Mouse (Mus musculus) kidney, postnatal 25 days (tissue): ENCODE data around the gene Rybp.

Experiments
- DNase-seq, 2 experiments: peaks; one replicate each; pipeline ENCODE4 v3.0.0; 2021; ENCODE audit warnings: mixed read lengths in 2 of 2

The Rybp gene

DNA sequence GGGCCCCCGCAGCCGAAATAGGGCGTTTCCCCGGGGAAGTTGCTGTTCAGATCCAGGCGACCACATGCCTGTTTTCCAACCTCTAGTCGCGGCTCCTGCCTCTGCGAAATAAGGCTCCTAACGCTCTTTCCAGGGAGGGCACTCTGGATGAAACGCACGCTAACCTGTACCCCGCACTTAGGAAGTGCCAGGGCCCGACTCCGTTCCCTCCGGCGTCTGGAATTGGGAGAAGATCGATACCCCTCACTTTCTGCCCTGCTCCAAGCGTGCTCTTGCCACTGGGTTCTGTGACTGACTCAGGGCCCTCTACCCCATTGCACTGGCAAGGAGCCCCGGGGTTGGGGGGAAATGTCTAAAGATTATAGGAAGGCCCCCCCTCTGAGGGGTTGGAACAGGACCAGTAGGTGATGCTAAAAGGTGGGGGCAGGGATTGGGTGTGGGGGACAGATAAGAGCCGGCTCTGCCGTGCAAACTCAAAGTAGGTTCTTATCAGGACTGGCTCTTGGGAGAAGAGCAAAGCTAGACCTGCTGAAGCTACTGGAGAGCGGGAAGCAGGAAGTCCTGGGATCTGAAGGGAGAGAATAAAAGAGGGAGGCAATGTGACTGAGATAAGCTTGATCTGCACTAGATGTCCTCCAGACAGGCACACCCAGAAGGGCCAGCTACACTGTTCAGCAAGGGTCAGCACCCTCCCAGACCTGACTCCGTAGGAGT, 888 bp upstream of the Rybp start:
- DNase-seq: peak; percentile 9 to 49

DNA sequence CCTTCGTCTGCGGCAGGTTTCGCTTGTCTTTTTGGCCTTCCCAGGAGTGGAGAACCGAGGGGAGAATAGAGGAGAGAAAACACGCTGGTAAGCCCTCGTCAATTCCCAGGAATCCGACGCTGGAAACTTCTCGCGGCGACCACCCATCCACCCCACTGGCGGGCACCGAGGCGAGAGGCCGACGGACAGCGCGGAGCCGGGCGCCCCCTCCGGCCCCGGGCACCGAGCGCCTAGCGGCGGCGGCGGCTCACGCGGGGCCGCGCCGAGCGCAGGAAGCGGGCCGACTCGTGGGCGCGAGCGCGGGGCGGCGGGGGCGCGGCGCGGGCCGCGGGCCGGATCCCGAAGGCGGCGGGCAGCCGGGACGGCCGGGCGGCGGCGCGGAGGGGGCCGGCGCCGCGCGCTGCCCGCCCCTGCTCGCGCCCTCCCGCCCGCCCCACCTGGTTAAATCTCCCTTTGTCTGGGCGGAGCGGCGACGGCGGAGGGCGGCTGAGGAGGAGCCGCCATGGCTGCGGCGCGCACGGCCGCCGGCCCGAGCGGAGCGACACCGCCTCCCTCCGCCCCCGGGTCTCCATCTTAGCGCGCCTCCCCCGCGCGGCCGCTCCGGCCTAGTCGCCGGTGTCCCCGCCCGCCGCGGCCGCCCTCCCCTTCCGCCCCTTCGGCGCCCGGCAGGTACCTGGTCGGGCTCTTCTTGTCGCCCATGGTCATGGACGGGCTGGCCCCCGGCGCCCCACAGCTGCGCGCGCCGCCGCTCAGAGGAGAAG, 532 bp downstream of the Rybp start:
- DNase-seq: peak; percentile 77 to 92

DNA sequence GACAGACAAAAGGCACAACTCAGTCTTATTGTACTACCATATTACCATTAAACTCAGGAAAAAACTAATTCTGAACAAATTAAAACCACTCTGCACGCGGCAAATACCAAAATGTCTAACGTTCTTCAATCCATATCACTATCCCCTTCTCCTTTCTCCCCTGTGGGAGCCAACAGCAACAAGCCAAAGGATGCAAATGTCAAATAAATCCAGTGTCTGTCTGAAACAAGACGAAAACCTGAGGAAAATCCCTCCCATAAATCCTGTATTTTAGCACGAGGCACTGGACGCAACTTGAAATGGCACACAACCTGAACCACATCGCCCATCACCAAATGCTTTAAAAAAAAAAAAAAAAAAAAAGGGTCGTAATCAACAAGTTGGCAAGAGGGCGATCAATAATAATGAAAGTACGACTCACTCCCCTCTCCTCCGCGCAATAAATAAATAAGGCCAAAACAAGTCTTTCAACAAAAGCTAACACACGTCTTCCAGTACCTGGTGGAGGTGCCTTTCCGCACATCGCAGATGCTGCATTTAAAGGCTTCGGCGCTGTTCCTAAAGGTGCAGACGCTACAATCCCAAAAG, 1.2 kb downstream of the Rybp start:
- no peak for DNase-seq

DNA sequence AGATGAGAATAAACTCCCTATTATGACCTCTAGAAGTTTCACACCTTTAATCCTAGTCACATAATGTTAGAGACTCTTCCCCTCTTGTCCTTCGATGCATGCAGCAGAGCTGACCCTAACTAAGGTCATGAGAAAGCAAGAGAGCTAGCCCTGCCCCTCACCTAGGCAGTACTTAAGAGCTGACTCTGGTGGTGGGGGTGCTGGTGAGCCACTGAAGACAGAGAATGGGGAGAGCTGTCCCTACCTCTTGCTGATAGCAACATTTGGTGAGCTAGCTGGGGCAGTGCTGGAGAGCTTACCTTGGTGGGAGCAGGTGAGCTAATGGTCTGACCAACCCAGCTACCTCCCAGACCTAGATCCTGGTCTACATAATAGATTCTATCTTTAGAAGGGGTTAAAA, 8.4 kb downstream of the Rybp start:
- no peak for DNase-seq

DNA sequence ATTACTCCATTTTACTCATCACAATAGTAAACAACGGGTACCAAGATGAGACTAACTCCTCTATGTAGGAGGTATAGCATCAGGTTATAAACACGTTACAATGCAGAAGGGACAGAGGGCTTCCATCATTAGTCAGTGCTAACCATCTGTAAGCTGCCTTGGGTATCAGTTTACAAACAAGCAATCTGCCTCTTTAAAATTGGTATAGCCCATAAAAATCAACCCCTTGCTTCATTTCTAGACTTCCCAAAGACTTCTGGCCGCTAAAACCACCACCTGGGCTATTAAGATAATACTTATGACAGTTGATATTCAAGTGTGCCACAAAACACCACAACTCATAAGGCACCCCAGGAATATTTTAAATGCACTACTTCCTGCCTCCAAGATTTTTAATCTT, 10.9 kb downstream of the Rybp start:
- DNase-seq: no peak

DNA sequence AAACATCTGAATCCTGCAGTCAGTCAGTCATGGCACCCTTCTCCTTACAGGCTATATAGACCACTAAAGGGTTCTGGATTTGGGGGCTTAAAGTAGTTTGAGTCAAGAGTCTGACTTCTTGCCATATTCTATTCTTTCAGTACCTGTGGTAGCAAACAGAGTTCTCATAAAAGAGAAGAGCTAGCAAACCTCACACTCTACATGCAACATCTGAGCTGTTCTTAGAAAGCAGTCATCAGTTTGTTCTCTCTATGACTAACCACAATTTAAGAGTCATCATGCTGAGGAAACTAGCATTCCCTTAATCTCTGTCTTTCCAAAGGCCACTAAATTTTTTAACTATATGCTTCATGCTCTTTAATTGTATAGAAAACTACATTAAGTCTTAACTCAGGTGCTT, 11.6 kb downstream of the Rybp start:
- no peak for DNase-seq

DNA sequence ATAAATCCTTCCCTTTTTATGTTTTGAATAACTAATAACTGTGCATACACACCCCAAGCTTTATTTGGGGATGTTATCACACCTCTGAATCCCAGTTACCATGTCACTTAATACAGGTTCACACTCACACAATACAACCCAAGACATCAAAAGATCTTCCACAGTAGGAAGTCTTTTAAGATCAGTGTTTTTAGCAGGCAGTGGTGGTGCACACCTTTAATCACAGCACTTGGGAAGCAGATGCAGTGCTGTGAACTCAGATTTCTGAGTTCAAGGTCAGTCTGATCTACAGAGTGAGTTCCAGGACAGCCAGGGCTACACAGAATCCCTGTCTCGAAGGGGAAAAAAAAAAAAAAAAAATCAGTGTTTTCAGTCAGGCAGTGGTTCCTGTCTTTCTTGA, 13.7 kb downstream of the Rybp start:
- DNase-seq: no peak

DNA sequence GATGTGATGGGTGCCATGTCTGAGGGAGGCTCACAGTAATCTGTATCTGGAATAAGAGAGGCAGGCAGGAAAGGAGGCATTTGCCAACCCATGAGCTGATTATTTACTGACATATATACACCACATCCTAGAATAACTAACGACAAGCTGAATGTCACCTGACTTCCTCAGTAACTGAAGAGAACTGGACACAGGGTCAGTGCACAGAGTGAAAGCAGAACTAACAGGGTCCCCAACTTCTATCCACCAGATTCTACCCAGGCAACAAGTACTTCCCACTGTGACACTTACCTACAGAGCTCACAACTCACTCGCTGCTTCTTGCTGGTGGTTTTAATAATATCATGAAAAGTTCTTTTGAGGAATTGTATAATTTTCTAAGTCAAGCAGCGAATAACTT, 15.3 kb downstream of the Rybp start:
- DNase-seq: no peak

DNA sequence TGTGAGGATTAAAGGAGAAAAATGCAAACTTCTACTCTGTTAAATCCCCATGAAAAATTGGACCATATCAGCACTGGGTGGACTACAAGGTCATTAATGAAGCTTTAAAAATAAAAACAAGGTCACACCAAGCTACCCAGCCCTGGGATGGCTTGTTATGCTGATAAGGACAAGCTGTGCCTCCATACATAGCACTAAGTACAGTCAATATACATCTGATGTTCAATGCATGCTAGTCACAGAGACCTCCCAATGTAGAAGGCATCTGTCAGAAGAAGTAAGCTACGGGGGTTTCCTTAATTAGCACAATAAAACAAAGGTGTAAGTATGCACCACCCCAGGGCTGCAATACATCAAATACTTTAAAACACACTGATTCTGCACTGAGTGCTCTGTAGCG, 16.5 kb downstream of the Rybp start:
- no peak for DNase-seq

DNA sequence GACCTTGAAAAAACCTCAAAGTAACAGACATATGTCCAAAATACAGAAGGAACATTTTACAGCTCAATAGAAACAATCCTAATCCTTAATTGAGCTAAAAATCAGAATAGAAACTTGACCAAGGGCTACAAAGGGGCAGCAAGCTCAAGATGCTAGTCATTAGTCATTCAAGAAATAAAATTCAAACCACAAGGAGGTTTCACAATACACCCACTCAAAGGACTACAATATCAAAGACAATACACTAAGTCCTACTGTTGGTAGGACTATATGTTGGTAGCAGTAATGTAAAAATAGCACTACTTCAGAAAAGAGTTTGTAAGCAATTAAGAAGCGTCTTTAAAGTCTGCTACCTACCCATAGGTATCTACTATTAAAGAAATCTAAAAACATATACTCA, 27.7 kb downstream of the Rybp start:
- DNase-seq: no peak

DNA sequence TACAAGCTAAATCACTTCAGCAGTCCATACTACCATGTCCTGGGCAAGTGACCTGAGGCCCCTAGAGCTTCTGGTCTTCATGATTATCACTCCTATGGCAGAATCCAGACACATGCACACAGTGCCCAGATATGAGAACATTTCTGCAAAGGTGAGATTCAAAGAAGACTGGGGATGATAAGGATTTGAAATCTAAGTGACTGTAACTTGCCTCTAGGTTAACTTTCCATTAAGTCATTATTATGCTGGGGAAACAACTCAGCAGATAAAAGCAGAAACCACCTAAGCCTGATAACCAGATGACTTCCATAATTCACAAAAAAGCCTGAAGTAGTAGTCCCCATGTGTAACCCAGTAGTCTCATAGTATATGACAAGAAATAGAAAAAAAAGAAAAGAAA, 29.0 kb downstream of the Rybp start:
- no peak for DNase-seq

DNA sequence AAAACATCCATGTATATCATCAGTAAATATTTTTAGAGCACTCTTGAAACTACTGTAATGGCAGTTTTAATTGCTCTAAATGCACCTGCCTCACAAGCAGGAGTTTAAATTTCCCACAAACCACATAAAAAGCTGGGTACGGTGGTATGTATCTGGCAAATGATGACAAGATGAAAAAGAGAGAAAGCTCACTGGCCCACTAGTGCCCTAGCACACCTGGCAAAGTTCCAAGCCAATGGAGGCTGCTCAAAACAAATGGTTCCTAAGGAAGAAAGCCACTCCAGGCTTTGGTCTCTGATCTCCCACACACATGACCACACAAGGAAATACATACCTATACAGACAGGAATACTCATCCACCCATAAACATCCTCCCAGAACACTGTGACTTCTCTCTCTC, 31.9 kb downstream of the Rybp start:
- DNase-seq: peak in 1 of 2 experiments; percentile 28

DNA sequence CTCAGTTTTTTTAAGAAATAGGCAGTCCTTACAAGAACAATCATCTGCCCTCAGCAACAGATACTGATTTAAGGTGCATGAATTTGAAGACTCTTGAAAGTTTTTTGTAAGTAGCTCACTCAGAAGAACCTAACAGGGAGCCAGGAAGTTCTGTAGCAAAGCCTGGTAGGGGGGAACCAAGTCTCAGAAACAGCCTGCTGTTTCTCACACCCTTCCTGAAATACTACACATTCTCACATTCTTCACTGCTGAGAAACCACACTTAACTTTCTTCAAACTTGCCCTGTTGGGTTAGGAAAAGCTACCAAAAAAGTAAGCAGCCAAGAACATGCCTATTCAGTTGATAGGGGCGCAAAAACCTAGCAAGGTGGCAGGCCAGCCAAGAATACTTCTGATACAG, 32.6 kb downstream of the Rybp start:
- DNase-seq: no peak

DNA sequence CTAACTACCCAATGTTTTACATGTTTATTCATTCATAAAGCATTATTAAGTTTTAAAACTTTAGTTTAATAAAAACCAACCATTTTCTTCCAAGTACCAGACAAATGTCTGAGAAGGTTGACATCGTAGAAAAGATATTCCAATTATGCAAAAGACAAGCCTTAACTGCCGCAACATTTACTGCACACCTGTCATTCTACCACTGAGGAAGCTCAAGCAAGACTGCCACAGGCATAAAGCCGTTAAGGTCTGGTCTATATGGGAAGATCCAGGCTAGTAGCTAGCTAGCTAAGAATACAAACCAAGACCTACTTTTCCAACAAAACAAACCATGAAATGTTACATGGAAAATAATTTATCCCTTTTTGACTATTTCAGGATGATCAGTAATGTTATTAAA, 42.8 kb downstream of the Rybp start:
- DNase-seq: no peak

DNA sequence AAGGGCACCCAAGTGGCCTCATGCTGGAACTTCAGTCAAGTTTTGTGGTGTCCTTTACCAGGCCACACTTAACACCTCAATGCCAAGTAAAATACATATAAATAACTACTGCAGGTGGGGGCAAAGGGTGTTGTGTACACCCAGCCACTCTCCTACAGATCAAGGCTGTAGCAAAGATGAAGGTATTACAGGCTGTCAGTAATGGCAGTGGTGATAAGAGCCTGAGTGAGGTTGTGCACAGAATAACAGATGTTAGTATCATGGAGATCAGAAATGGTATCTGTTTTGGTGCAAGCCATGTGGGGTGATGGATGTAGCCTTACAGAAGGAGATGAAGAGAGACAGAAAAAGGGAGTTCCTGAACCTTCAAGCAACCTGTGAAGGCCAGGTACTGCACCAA, 52.2 kb downstream of the Rybp start:
- no peak for DNase-seq

DNA sequence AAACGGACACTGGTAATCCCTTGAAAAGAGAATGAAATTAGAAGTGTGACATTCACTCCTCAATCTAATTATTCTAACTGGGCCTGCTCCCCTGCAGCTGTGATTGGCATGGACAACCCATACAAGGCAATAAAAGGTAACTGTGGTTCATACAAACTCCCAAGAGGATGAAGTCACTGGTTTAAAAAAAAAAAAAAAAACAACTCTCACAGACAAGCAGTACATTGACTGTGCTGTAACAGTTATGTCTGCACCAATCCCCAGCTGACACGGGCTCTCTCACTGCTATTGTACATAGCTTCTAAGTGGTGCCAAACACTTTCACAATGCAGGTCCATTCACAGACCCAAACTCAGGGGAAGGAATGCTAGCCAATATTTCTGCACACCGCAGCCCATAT, 53.8 kb downstream of the Rybp start:
- no peak for DNase-seq

DNA sequence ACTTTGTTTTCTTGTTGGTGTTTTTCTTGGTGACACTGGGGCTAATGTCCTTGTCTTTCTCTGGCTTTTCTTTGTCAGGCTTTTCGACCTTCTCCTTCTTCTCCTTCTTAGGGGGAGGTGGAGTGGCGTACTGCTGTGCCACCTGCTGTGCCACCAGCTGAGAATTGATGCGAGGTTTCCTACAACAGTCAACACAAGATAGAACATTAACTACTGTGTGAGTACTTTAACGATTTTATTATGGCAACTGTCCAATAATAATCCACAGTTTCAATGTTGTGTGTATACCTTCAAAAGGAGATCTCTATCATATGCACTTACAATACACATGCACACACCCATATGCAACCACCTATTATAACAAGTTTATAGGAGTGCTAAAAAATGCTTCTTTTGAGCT, 54.2 kb downstream of the Rybp start:
- DNase-seq: no peak

DNA sequence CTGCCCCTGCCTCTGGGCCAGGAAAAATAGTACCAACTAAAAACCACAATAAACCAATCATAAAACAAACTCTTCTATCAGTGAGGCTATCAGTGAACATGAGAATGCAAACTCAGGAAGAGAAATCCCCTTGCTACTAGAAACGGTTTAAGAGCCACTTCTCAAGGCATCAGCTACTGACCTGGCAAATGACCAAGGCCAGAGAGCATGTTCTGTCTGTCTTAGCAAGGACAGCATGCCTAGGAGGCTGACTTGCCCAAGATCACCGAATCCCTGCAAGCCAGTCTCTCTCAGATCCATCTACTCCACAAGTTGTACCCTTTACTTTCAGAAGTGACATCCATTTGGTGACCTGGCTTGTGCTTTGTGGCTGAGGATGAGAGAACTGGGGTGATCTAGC, 61.1 kb downstream of the Rybp start:
- DNase-seq: peak in 1 of 2 experiments; percentile 31

DNA sequence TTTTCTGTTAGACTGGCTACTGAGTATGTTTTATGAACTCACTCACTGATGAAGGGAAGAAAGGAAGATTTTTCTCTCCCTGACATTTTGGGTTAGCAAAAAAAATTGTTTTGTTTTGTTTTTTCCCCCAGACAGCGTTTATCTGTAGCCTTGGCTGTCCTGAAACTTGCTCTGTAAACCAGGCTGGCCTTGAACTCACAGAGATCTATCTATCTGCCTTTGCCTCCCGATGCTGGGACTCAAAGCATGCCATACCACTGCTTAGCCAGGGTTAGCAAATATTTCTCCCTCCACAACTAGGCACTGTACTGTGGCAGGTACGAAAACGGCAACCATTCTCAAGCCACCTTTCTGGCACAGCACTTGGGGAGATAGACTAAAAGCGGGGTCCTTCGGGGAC, 63.4 kb downstream of the Rybp start:
- no peak for DNase-seq

DNA sequence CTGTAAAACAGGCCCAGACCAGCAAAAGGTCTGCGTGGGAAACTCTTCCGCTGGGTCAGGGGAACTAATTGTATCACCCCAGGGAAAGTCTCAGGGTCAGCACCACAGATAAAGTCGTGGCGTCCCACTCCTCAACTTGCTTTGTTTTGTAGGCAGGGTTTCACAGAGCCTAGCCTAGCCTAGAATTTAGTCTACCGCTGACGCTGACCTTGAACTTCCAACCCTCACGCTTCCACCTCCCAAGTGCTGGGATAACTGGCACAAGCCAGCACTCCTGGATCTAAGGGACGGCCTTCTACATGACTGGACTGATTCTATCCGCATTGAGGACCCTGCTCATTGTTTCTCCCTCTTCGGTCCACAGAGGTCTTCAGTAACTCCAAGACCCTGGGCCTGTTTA, 63.9 kb downstream of the Rybp start:
- DNase-seq: no peak

DNA sequence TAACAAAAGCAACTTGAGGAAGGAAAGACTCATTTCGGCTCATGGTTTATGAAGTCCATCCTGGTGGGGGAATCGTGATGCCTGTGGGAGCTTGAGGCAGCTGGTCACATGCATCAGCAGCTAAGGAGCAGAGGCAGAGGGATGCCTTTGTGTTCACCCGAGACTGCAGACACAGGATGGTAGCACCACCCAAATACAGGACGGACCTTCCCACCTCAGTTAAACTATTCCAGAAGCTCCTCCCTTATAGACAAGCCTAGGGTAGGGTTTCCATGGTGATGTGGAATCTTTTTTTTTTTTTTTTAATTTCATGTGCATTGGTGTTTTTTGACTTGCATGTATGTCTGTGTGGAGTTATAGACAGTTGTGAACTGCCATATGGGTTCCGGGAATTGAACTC, 64.4 kb downstream of the Rybp start:
- no peak for DNase-seq

DNA sequence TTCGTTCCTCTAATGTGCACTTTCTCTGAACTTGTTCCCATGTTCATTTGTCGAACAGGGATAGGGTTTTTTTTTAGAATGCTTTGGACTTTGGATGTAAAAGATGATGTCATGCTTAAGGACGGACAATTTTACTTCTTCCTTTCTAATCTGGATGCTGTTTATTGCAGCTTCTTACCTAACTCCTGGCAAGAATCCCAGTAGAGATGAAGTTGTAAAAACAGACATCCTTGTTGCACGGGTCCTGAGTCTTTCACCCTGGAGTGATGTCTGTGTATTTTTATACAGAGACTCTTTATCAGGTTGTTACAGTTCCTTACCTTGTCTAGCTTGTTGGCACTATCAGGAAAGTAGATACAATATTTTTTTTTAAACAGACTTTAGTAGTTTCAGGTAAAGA, 65.5 kb downstream of the Rybp start:
- no peak for DNase-seq

DNA sequence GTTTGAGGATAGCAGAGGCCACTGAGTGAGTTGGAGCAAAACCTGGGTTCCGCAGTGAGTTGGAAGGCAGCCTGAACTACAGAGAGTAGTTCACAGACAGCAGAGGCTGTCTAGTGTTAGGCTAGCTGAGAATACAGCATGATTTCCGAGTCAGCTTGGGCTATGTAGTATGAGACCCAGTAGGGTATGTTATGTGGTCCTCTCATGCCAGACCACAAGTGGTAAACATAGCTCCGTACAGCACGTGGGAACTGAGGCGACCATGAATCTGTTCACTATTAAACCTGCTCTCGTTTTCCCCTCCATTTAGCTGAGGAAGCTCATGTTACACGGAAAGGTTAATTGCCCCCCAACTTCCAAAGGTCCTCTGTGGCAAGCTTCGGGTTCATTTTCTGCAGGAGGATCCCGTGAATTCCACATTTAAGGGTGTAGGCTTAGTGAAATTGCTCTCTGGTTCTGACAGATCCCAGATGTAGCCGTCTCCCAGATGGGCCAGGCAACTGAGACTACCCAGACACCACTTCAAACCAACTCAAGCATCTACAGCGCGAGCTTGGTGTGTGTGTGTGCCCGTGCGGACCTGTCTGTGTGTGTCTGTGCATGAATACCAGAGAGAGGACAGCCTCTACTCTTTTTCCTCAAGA, 66.2 kb downstream of the Rybp start:
- DNase-seq: no peak

DNA sequence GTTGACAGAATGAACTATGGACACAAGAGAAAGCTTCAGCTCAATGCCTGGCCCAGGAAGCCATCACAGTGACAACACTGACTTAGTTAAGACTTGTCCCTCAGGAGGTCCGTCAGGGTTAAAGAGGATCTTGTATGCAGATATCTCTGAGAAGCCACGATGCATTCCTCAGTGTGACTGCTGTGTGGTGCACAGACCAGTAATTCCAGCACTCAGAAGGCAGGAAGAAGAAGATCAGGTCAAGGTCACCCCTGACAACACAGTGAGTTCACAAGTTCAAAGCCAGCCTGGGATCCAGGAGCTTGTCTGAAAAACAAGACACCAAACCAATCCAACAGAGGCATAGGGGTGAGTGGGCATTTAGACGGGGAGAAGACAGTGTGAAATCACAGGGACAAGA, 67.3 kb downstream of the Rybp start:
- DNase-seq: no peak
